Mouse (Mus musculus): Measurements from ENCODE around the gene Ypel2.
A peak's percentile ranks its signal among the peaks of the same experiment; 100 is the strongest.

Gene Ypel2

GRCm38 (mm10) chr11:86995625-86996221, 2.2 kb upstream of the Ypel2 start:
- DNase-seq (ENCODE audit: low spot score in 2 of 2), result peak; percentile 44 to 68

- no peak for DNase-seq (ENCODE audit: low spot score in 2 of 2)
These were observed 1.5 kb upstream of the Ypel2 start for GRCm38 (mm10) chr11:86994791-86995624.

- no peak for DNase-seq (ENCODE audit: low spot score in 2 of 2)
These were observed 823 bp upstream of the Ypel2 start for GRCm38 (mm10) chr11:86994330-86994729.

- no peak for DNase-seq (ENCODE audit: low spot score in 2 of 2)
These were observed 982 bp downstream of the Ypel2 start for GRCm38 (mm10) chr11:86992461-86992988.

- no peak for DNase-seq (ENCODE audit: low spot score in 2 of 2)
These were observed 2.3 kb downstream of the Ypel2 start for GRCm38 (mm10) chr11:86991241-86991640.

GRCm38 (mm10) chr11:86990309-86990708, 3.2 kb downstream of the Ypel2 start:
- no peak for DNase-seq (ENCODE audit: low spot score in 2 of 2)

GRCm38 (mm10) chr11:86984990-86985389, 8.5 kb downstream of the Ypel2 start:
- no peak for DNase-seq (ENCODE audit: low spot score in 2 of 2)

- DNase-seq (ENCODE audit: low spot score in 2 of 2), result no peak
These were observed 10.5 kb downstream of the Ypel2 start for GRCm38 (mm10) chr11:86983056-86983455.

GRCm38 (mm10) chr11:86981229-86981791, 12.2 kb downstream of the Ypel2 start:
- DNase-seq (ENCODE audit: low spot score in 2 of 2), result no peak

GRCm38 (mm10) chr11:86980526-86980925, 13.0 kb downstream of the Ypel2 start:
- no peak for DNase-seq (ENCODE audit: low spot score in 2 of 2)

GRCm38 (mm10) chr11:86979799-86980198, 13.7 kb downstream of the Ypel2 start:
- DNase-seq (ENCODE audit: low spot score in 2 of 2), result no peak

- DNase-seq (ENCODE audit: low spot score in 2 of 2), result no peak
These were observed 16.3 kb downstream of the Ypel2 start for GRCm38 (mm10) chr11:86977242-86977641.

GRCm38 (mm10) chr11:86974401-86974800, 19.1 kb downstream of the Ypel2 start:
- no peak for DNase-seq (ENCODE audit: low spot score in 2 of 2)

GRCm38 (mm10) chr11:86973255-86973654, 20.3 kb downstream of the Ypel2 start:
- no peak for DNase-seq (ENCODE audit: low spot score in 2 of 2)

- no peak for DNase-seq (ENCODE audit: low spot score in 2 of 2)
These were observed 22.3 kb downstream of the Ypel2 start for GRCm38 (mm10) chr11:86971057-86971753.

GRCm38 (mm10) chr11:86969041-86969821, 24.3 kb downstream of the Ypel2 start:
- no peak for DNase-seq (ENCODE audit: low spot score in 2 of 2)

- DNase-seq (ENCODE audit: low spot score in 2 of 2), result no peak
These were observed 26.0 kb downstream of the Ypel2 start for GRCm38 (mm10) chr11:86967506-86967905.

- DNase-seq (ENCODE audit: low spot score in 2 of 2), result no peak
These were observed 26.8 kb downstream of the Ypel2 start for GRCm38 (mm10) chr11:86966696-86967095.

- DNase-seq (ENCODE audit: low spot score in 2 of 2), result no peak
These were observed 28.4 kb downstream of the Ypel2 start for GRCm38 (mm10) chr11:86965079-86965478.

GRCm38 (mm10) chr11:86963698-86964097, 29.8 kb downstream of the Ypel2 start:
- no peak for DNase-seq (ENCODE audit: low spot score in 2 of 2)

- DNase-seq (ENCODE audit: low spot score in 2 of 2), result no peak
These were observed 30.5 kb downstream of the Ypel2 start for GRCm38 (mm10) chr11:86963027-86963426.
